Mouse (Mus musculus): ENCODE measurements at regions not wholly inside any gene's neighbourhood (a gene's known extent, or its start where the extent isn't known, plus 50 kb on each side); places are given as distances from the start of the nearest gene placed in this dataset.

DNA sequence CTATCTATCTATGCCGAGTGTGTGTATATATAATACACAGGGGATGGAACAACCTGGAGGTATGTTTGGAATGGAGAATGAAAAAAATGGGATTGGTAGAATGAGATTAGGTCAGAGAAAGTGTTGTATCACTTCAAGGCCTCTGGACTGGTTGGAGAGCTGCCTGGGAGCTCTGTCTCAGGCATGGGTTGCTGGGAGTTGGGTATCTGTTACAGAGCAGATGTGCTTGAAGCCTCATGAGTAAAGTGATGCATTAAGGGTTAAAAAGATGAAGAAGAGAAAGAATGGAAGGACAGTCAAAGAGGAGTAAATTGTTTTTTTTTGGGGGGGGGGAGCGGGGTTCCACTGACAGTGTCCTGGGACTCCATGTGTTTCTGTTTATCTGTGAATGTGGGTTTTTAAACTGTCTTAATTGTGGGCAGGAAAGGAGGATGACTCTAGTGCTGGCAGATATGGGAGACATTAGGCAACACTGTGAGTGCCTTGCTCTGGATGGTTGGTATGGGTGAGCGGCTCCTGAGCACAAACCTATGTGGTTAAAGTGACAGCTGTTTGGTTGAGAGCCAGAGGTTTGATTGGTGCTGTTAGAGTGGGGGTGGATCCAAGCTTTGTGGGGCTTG lies 611.8 kb upstream of the Fam160b2 start:
- TF ChIP-seq CTCF (IDR thresholded peaks at IDR 0.05; ENCODE audit: insufficient read depth, low read depth, low read length) (no peak), POLR2A (IDR thresholded peaks at IDR 0.05; ENCODE audit: insufficient read depth, low read depth, low read length) (no peak)
